Mouse (Mus musculus) thymus, adult 2 months (tissue): ENCODE measurements around the gene Wdr18. TPM values are rescaled to one million over a fixed set of nuclear protein-coding genes. Genes with fewer than 3 reads are reported as not detected.

Experiments
- DNase-seq: peaks from one replicate; pipeline ENCODE4 v3.0.0; 2021
- H3K27ac ChIP-seq: fragments of 200-500 bp; 2 replicates; pipeline ENCODE4 v1.5.1; 2012; ENCODE audit warnings: low read length, control low read depth; ENCODE audit not compliant: control insufficient read depth, insufficient read depth
- H3K27me3 ChIP-seq: fragments of 200-500 bp; 2 replicates; pipeline ENCODE4 v1.6.1; 2012; ENCODE audit warnings: mild to moderate bottlenecking, low read length, moderate library complexity, mixed read lengths; ENCODE audit not compliant: control insufficient read depth, insufficient read depth
- H3K36me3 ChIP-seq: fragments of 200-500 bp; 2 replicates; pipeline ENCODE4 v1.6.1; 2012; ENCODE audit warnings: mild to moderate bottlenecking, low read length, moderate library complexity; ENCODE audit not compliant: control insufficient read depth, insufficient read depth
- H3K4me1 ChIP-seq: fragments of 200-500 bp; replicated peaks from 2 replicates; pipeline ENCODE4 v1.6.1; 2012; ENCODE audit warnings: low read length; ENCODE audit not compliant: control insufficient read depth, insufficient read depth
- H3K4me3 ChIP-seq: fragments of 200-500 bp; 2 replicates; pipeline ENCODE4 v1.5.1; 2012; ENCODE audit warnings: mild to moderate bottlenecking, low read length, control low read depth, moderate library complexity; ENCODE audit not compliant: control insufficient read depth, insufficient read depth
- CTCF ChIP-seq: fragments of 200-500 bp; IDR thresholded peaks from 2 replicates; pipeline ENCODE4 v1.5.1; 2012; ENCODE audit warnings: mild to moderate bottlenecking, control low read depth, low read length, moderate library complexity, borderline replicate concordance; ENCODE audit not compliant: control insufficient read depth, poor library complexity, insufficient read depth; ENCODE audit errors: extremely low read depth
- POLR2A ChIP-seq: fragments of 200-500 bp; IDR thresholded peaks from 2 replicates; pipeline ENCODE4 v1.6.1; 2012; ENCODE audit warnings: mild to moderate bottlenecking, low read length, control low read depth, moderate library complexity; ENCODE audit not compliant: control insufficient read depth, poor library complexity, insufficient read depth; ENCODE audit errors: extremely low read depth
- WGBS: fragments of 180-500 bp; shearing (Covaris S2); methylation state at CpG from one replicate; pipeline ENCODE4 v1.1.7; 2018; 5-methylcytosine and 5-hydroxymethylcytosine counted together
- polyA plus RNA-seq: library from polyadenylated mRNA; depleted of rRNA; stranded (reverse); fragments of >200 nt; gene quantifications from 2 replicates; pipeline ENCODE4 v1.2.3, GENCODE M21; 2012

The Wdr18 gene
- polyA plus RNA-seq, 1 experiment, result 74.5 TPM

DNA sequence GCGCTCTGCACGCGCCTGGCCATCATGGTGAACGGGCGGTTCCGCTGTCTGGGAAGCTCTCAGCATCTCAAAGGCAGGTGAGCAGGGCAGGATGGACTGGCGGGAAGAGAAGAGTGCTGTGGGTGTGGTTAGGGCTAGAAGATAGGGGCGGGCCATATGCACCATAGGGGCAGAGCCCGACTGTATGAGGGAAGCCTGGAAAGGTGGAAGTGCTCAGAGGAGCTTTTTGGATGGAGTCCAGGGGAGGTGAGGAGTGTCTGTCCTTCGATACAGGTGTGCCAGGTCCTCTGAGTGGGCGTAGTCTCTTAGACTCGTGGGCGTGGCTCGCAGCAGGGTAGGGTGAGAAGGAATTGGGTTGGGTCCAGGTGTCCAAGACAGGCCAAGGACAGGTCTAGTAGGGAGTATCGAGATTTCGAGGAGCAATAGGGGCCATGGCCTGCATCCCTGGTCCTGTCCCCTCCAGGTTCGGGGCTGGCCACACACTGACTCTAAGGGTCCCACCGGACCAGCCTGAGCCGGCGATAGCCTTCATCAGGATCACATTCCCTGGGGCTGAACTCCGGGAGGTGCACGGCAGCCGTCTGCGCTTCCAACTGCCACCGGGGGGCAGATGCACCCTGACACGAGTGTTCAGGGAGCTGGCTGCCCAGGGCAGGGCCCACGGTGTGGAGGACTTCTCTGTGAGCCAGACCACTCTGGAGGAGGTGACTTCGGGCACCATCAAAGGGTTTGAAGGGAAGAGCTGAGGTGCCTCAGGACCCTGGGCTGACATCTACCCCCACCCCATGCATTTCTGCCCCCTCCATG, 54.7 kb downstream of the Wdr18 start:
- H3K4me1 ChIP-seq, result peaks cover 23% of the 10 kb centered on the region
- H3K27me3 ChIP-seq, result no peaks in the 10 kb centered on the region
- H3K4me3 ChIP-seq, result no peak overlapping the region
- peak; percentile 61 for DNase-seq
- peaks cover 29% of the 10 kb centered on the region for H3K36me3 ChIP-seq
- H3K27ac ChIP-seq, result no peak overlapping the region
- 82% methylated on average over 28 of the region's 28 CpGs for WGBS
- TF ChIP-seq CTCF (peak; percentile 70), POLR2A (no peak)

DNA sequence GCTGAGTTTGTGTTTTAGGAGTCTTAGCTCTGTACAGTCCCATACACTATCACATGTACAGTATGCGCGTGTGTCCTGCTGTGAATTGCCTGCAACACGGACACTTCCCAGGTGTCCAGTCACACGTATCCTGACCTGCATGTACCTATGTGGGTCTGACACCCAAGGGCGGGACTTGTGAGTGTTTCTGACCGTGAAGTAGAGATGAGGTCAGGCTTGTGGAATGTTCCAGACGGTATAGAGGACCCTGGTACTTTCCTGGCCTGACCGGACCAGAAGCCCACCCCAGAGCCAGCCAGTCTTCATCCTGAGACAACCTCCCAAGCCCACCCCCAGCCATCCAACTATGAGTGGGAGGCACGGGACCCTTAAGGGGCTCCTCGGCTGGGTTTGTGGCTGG, 55.6 kb downstream of the Wdr18 start:
- Histone ChIP-seq H3K27me3 (no peaks in the 10 kb centered on the region), H3K27ac (no peak overlapping the region), H3K4me1 (peaks cover 32% of the 10 kb centered on the region), H3K4me3 (no peak overlapping the region), H3K36me3 (peaks cover 32% of the 10 kb centered on the region)
- peak; percentile 16 for DNase-seq
- WGBS, result 94% methylated on average over 10 of the region's 10 CpGs
- TF ChIP-seq POLR2A (no peak), CTCF (no peak)

DNA sequence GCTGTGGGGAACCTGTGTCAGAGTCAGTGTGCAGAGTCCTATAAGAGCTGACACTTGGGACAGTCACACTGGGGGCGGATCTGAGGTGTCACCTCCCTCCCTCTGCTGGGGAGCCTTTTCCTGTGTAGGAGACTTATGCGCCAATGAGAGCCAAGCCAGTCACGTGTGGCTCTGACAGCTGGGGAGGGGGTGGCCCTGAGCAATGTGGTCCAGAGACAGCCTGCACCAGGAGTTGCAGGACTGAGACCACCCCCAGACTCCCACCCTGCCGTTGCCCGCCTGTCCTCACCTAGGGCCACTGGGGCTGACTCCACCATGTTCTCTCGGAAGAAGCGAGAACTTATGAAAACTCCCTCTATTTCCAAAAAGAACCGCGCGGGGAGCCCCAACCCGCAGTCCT, 56.6 kb downstream of the Wdr18 start, which contains the start of gene Arhgap45:
Gene Arhgap45, plus strand, starts transcription at position 143 of the 400 bp plus-strand sequence.
- peak; percentile 91 for DNase-seq
- H3K4me3 ChIP-seq, result peak within 1 kb of the TSS; percentile 83

DNA sequence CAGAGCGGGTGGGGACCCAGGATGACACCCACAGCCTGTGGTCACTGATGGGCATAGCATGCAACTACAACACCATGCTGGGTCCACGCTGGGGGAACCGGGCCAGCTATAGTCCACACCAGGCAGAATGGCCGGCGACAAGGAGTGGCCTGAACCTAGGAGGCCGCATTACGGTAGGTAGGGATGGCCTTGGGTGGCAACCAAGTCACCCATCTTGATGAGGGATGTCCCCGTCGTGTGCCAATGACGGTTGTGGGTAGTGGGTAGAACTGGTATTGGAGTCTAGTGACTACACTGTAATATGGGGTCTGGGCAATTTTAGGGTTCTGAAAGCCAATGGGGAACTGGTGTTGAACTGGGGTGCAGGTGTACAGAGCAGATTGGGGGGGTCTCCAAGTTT, 57.0 kb downstream of the Wdr18 start:
- peak overlapping the region; percentile 83 for H3K4me3 ChIP-seq
- peaks cover 44% of the 10 kb centered on the region for H3K4me1 ChIP-seq
- 2% methylated on average over 10 of the region's 10 CpGs for WGBS
- no peaks in the 10 kb centered on the region for H3K27me3 ChIP-seq
- peak overlapping the region; percentile 86 for H3K27ac ChIP-seq
- no peak for DNase-seq
- no peak for TF ChIP-seq POLR2A
- no peak for TF ChIP-seq CTCF
- peaks cover 38% of the 10 kb centered on the region for H3K36me3 ChIP-seq

More for the DNA sequence above, 56.6 kb downstream of the Wdr18 start, which contains the start of gene Arhgap45:
- peak within 1 kb of the TSS; percentile 99 for H3K27ac ChIP-seq
- peaks cover 41% of the 10 kb centered on the region for H3K4me1 ChIP-seq
- WGBS, result 3% methylated on average over 11 of the region's 11 CpGs
- H3K36me3 ChIP-seq, result peaks cover 35% of the 10 kb centered on the region
- H3K27me3 ChIP-seq, result no peaks in the 10 kb centered on the region
- TF ChIP-seq POLR2A (peak; percentile 98), CTCF (no peak)

DNA sequence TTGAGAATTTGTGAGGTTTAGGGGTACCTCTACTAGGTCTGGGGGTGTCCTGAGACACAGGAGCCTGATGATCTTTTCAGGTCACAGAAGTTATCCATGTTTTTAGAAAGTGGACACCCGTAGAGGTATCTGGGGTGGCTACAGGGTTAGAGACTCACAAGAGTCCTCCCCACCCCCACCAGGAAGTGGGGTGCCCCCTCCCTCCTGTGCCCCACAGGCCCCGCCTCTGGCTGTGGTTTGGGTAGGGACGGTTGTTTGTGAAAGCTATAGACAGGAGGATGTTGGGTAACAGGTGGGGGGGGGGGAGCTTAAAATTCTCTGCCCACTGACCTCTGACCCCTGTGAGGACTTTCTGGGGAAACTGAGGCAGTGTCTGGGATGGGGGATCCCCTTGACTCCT, 57.4 kb downstream of the Wdr18 start:
- Histone ChIP-seq H3K27me3 (no peaks in the 10 kb centered on the region), H3K36me3 (peaks cover 42% of the 10 kb centered on the region), H3K4me3 (peak overlapping the region; percentile 83), H3K4me1 (peaks cover 49% of the 10 kb centered on the region), H3K27ac (peak overlapping the region; percentile 99)
- WGBS, result 2% methylated on average over 3 of the region's 3 CpGs
- DNase-seq, result peak; percentile 97
- TF ChIP-seq CTCF (peak; percentile 15; the same call in 1 of the 2 replicates), POLR2A (no peak)

DNA sequence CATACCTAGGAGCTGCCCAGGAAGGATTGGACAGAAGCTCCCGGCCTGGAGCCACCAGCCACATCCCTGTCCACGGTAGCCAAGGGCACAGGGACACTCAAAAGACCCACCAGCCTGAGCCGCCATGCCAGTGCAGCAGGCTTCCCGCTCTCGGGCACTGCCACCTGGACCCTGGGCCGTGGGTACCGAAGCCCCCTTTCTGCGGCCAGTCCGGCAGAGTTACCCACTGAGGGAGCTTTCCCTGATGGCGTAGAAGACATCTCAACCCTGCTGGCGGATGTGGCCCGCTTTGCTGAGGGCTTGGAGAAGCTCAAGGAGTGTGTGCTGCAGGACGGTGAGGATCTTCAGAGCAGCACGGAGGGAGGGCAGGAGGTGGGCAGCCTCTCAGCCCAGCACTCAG, 57.8 kb downstream of the Wdr18 start:
- Histone ChIP-seq H3K4me1 (peaks cover 53% of the 10 kb centered on the region), H3K27me3 (no peaks in the 10 kb centered on the region), H3K27ac (peak overlapping the region; percentile 99), H3K36me3 (peaks cover 46% of the 10 kb centered on the region), H3K4me3 (peak overlapping the region; percentile 83)
- no peak for TF ChIP-seq CTCF
- TF ChIP-seq POLR2A, result no peak
- peak; percentile 62 for DNase-seq
- WGBS, result 14% methylated on average over 14 of the region's 14 CpGs
